Mouse (Mus musculus) adipocyte (in vitro differentiated cells): ENCODE measurements around the gene 2310034G01Rik.
A peak's percentile ranks its signal among the peaks of the same experiment; 100 is the strongest.

Experiments used
- DNase-seq: peaks from one replicate; pipeline ENCODE4 v3.0.0-alpha.2; 2016; ENCODE audit warnings: low spot score

2310034G01Rik gene

GRCm38 (mm10) chr19:46350168-46350932 lies at the start of gene 2310034G01Rik:
Gene 2310034G01Rik, minus strand, starts transcription at chr19:46350302.
- DNase-seq: no peak

- no peak for DNase-seq
These were observed 49.8 kb upstream of the 2310034G01Rik start for GRCm38 (mm10) chr19:46399886-46400285.

GRCm38 (mm10) chr19:46399372-46399771 lies 49.3 kb upstream of the 2310034G01Rik start:
- DNase-seq: no peak

- no peak for DNase-seq
These were observed 48.3 kb upstream of the 2310034G01Rik start for GRCm38 (mm10) chr19:46398401-46398800.

GRCm38 (mm10) chr19:46397436-46398001 lies 47.4 kb upstream of the 2310034G01Rik start:
- peak; percentile 43 for DNase-seq

- DNase-seq: peak; percentile 99
These were observed 46.8 kb upstream of the 2310034G01Rik start, which contains the start of gene Sufu for GRCm38 (mm10) chr19:46396686-46397435. Gene Sufu, plus strand, starts transcription at chr19:46396896.

- no peak for DNase-seq
These were observed 46.0 kb upstream of the 2310034G01Rik start for GRCm38 (mm10) chr19:46396109-46396508.

- peak; percentile 100 for DNase-seq
These were observed 45.3 kb upstream of the 2310034G01Rik start, which contains the start of gene Actr1a for GRCm38 (mm10) chr19:46395109-46396009. Gene Actr1a, minus strand, starts transcription at chr19:46395748.

- DNase-seq: no peak
These were observed 44.6 kb upstream of the 2310034G01Rik start for GRCm38 (mm10) chr19:46394712-46395108.

GRCm38 (mm10) chr19:46392018-46392417 lies 41.9 kb upstream of the 2310034G01Rik start:
- peak; percentile 61 for DNase-seq

GRCm38 (mm10) chr19:46389872-46390271 lies 39.8 kb upstream of the 2310034G01Rik start:
- peak; percentile 44 for DNase-seq

GRCm38 (mm10) chr19:46382275-46382674 lies 32.2 kb upstream of the 2310034G01Rik start:
- no peak for DNase-seq

GRCm38 (mm10) chr19:46375891-46376290 lies 25.8 kb upstream of the 2310034G01Rik start:
- no peak for DNase-seq

- DNase-seq: peak; percentile 68
These were observed 25.4 kb upstream of the 2310034G01Rik start for GRCm38 (mm10) chr19:46375489-46375888.

- no peak for DNase-seq
These were observed 24.5 kb upstream of the 2310034G01Rik start for GRCm38 (mm10) chr19:46374477-46375088.

- DNase-seq: peak; percentile 89
These were observed 19.1 kb upstream of the 2310034G01Rik start for GRCm38 (mm10) chr19:46369204-46369603.

- DNase-seq: no peak
These were observed 17.9 kb upstream of the 2310034G01Rik start for GRCm38 (mm10) chr19:46367798-46368590.

GRCm38 (mm10) chr19:46363294-46364009 lies 13.3 kb upstream of the 2310034G01Rik start:
- no peak for DNase-seq

- no peak for DNase-seq
These were observed 12.0 kb upstream of the 2310034G01Rik start for GRCm38 (mm10) chr19:46362104-46362503.

- DNase-seq: no peak
These were observed 8.3 kb upstream of the 2310034G01Rik start for GRCm38 (mm10) chr19:46358381-46358780.
